17 mouse cellular contexts compared by ENCODE assay signal in genomic region chr16:91627831-91628230, GRCm38 (mm10).
"Had no signal": no experiment of that assay in that cellular context is flagged by ENCODE, and none has a peak within 500 bp of the region (broad histone marks: within the 10 kb centered on the region; RNA-seq: fewer than 3 reads in every experiment).

No protein-coding gene starts in this region.

- ATAC-seq: midbrain, embryonic 16.5 days had no signal

- H3K9ac ChIP-seq: liver, embryonic 14.5 days; lung, embryonic 14.5 days; midbrain, embryonic 12.5 days; neural tube, embryonic 13.5 days; neural tube, embryonic 15.5 days had no signal

- DNase-seq: lung, adult 18-20 months; lung, embryonic 14.5 days; lung, postnatal 10 days; lung, postnatal 4 days; midbrain, embryonic 14.5 days; retina, postnatal 1 day; right cerebral cortex, postnatal 14 days; spleen, adult 18-20 months; thymus, adult 2 months; thymus, postnatal 25 days had no signal

- H3K4me3 ChIP-seq: midbrain, embryonic 10.5 days; midbrain, embryonic 12.5 days; myocyte; neural tube, embryonic 13.5 days; neural tube, embryonic 15.5 days had no signal

- H3K27ac ChIP-seq: liver, embryonic 14.5 days; midbrain, embryonic 10.5 days; midbrain, embryonic 12.5 days; neural tube, embryonic 13.5 days; neural tube, embryonic 15.5 days had no signal

- H3K4me1 ChIP-seq: midbrain, embryonic 10.5 days; midbrain, embryonic 12.5 days; neural tube, embryonic 13.5 days; neural tube, embryonic 15.5 days had no signal

- H3K4me2 ChIP-seq: lung, embryonic 14.5 days; midbrain, embryonic 12.5 days; neural tube, embryonic 13.5 days; neural tube, embryonic 15.5 days had no signal

- H3K9me3 ChIP-seq: midbrain, embryonic 10.5 days; midbrain, embryonic 12.5 days; neural tube, embryonic 13.5 days; neural tube, embryonic 15.5 days had no signal

- H3K27me3 ChIP-seq: midbrain, embryonic 12.5 days; neural tube, embryonic 13.5 days; neural tube, embryonic 15.5 days had no signal
